ENCODE assay signal across 33 mouse cellular contexts in the genomic region with DNA sequence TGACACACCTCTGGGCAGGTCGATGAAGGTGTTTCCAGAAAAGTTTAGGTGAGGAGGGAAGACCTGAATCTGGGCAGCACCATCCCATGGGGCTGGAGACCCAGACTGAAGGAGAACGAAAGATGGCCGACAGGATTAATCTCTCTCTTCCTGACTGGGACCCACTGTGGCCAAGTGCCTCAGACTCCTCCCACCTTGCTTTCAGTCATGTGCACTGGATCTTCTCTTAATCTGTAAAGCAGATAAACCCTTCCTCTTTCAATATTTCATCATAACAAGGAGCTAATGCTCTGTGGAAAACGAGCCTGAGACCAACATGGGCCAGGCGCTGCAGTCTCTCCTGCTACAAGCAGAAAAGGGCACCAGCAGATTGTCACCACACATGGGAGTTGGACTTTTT. TPM values are rescaled to one million over a fixed set of nuclear protein-coding genes. Genes with fewer than 3 reads are reported as not detected.
DNase-seq lines count a peak whose midpoint lies in the region; ATAC-seq and TF ChIP-seq lines count a peak whose summit lies in the region.
"Had no signal": no experiment of that assay in that cellular context is flagged by ENCODE, and none has a peak within 500 bp of the region (broad histone marks: within the 10 kb centered on the region; RNA-seq: fewer than 3 reads in every experiment).

No protein-coding gene starts in this region.

- H3K36me3 ChIP-seq in MEL (ENCODE audit: control insufficient read depth in 1 of 2, insufficient read depth in 2 of 2, low read length in 2 of 2) = peaks cover 0 to 7% of the 10 kb centered on the region in 2 experiments; a peak in 2 of 4 replicates
- H3K36me3 ChIP-seq: embryonic facial prominence, embryonic 12.5 days; forebrain, embryonic 10.5 days; forebrain, embryonic 15.5 days; heart, embryonic 13.5 days; hindbrain, embryonic 10.5 days; hindbrain, embryonic 15.5 days; kidney, embryonic 15.5 days; limb, embryonic 12.5 days; midbrain, embryonic 10.5 days; midbrain, embryonic 15.5 days; neural tube, embryonic 12.5 days had no signal

- H3K27me3 ChIP-seq in MEL (ENCODE audit: control insufficient read depth in 1 of 2, insufficient read depth in 2 of 2, low read length in 2 of 2) = no peaks in the 10 kb centered on the region
- H3K27me3 ChIP-seq: embryonic facial prominence, embryonic 12.5 days; forebrain, embryonic 15.5 days; kidney, embryonic 15.5 days; limb, embryonic 12.5 days; midbrain, embryonic 15.5 days; neural tube, embryonic 12.5 days had no signal

- H3K27ac ChIP-seq in MEL (ENCODE audit: control insufficient read depth, low read depth, low read length) = peak overlapping the region; percentile 43
- H3K27ac ChIP-seq: embryonic facial prominence, embryonic 12.5 days; forebrain, embryonic 10.5 days; forebrain, embryonic 15.5 days; heart, embryonic 13.5 days; hindbrain, embryonic 10.5 days; hindbrain, embryonic 15.5 days; kidney, embryonic 15.5 days; layer of hippocampus, adult 2 months; left cerebral cortex, adult 2 months; limb, embryonic 12.5 days; macrophage; midbrain, embryonic 10.5 days; midbrain, embryonic 15.5 days; neural tube, embryonic 12.5 days; stomach, postnatal 0 days had no signal

- no peak for TF ChIP-seq POLR2A in MEL (IDR thresholded peaks at IDR 0.05; ENCODE audit: control insufficient read depth in 1 of 2, insufficient read depth in 1 of 2, low read depth in 1 of 2, low read length in 2 of 2, poor library complexity in 1 of 2)

- DNase-seq in 416B (ENCODE audit: low read depth) (peak; percentile 43), MEL (ENCODE audit: low read depth, low spot score) (peak; percentile 69)
- no peak for DNase-seq in embryo, embryonic 10.5 days (ENCODE audit: low spot score)
- DNase-seq in urinary bladder, postnatal 14 days (ENCODE audit: low spot score) = no peak
- DNase-seq: adrenal gland, postnatal 10 days; cerebellum, adult 11-12 months; cerebellum, postnatal 14 days; gastrocnemius, postnatal 25 days; heart, postnatal 14 days; liver, postnatal 0 days; right cerebral cortex, adult 18-20 months; thymus, adult 18-20 months; thymus, postnatal 25 days had no signal

- H3K9me3 ChIP-seq in MEL (replicated peaks; ENCODE audit: insufficient read depth, low read length) = no peaks in the 10 kb centered on the region
- H3K9me3 ChIP-seq: embryonic facial prominence, embryonic 12.5 days; forebrain, embryonic 10.5 days; forebrain, embryonic 15.5 days; G1E; heart, embryonic 13.5 days; hindbrain, embryonic 10.5 days; hindbrain, embryonic 15.5 days; kidney, embryonic 15.5 days; limb, embryonic 12.5 days; midbrain, embryonic 10.5 days; midbrain, embryonic 15.5 days; neural tube, embryonic 12.5 days had no signal

- peaks cover 2 to 6% of the 10 kb centered on the region in 2 experiments; a peak in 2 of 4 replicates for H3K4me1 ChIP-seq in MEL (ENCODE audit: control insufficient read depth in 1 of 2, insufficient read depth in 2 of 2, low read length in 2 of 2)
- H3K4me1 ChIP-seq: heart, embryonic 13.5 days; midbrain, embryonic 15.5 days; neural tube, embryonic 12.5 days had no signal

- H3K79me2 ChIP-seq in MEL (ENCODE audit: control insufficient read depth, insufficient read depth, low read length, poor library complexity) = no peaks in the 10 kb centered on the region

- TF ChIP-seq EP300 in MEL (IDR thresholded peaks at IDR 0.05; ENCODE audit: low read depth in 1 of 2, low read length in 2 of 2) = no peak

- TF ChIP-seq RAD21 in MEL (IDR thresholded peaks at IDR 0.05; ENCODE audit: low read depth, low read length) = no peak

- H3K9ac ChIP-seq in MEL (ENCODE audit: control insufficient read depth, low read depth, low read length, poor library complexity, severe bottlenecking) = peak overlapping the region; percentile 34
- H3K9ac ChIP-seq: embryonic facial prominence, embryonic 12.5 days; forebrain, embryonic 15.5 days; heart, embryonic 13.5 days; hindbrain, embryonic 15.5 days; kidney, embryonic 15.5 days; limb, embryonic 12.5 days; liver, postnatal 0 days; midbrain, embryonic 15.5 days; neural tube, embryonic 12.5 days had no signal

- TF ChIP-seq CTCF in MEL (IDR thresholded peaks at IDR 0.05 in 2 of 3, conservative IDR thresholded peaks at IDR 0.05 in 1 of 3; ENCODE audit: control insufficient read depth in 1 of 3, insufficient read depth in 1 of 3, low read depth in 2 of 3, low read length in 3 of 3, poor library complexity in 1 of 3, severe bottlenecking in 1 of 3) = no peak

- peak overlapping the region in 1 of 2 experiments; percentile 5; a peak in 1 of 4 replicates for H3K4me3 ChIP-seq in MEL (ENCODE audit: control insufficient read depth in 1 of 2, insufficient read depth in 1 of 2, low read depth in 2 of 2, low read length in 2 of 2)
- H3K4me3 ChIP-seq: embryonic facial prominence, embryonic 12.5 days; forebrain, embryonic 10.5 days; forebrain, embryonic 15.5 days; heart, embryonic 13.5 days; hindbrain, embryonic 10.5 days; hindbrain, embryonic 15.5 days; kidney, embryonic 15.5 days; layer of hippocampus, adult 2 months; left cerebral cortex, adult 2 months; limb, embryonic 12.5 days; midbrain, embryonic 10.5 days; midbrain, embryonic 15.5 days; neural tube, embryonic 12.5 days had no signal

- peak; percentile 98 for ATAC-seq in granulocyte monocyte progenitor cell, adult 5-6 weeks (replicated peaks; ENCODE audit: poor library complexity, severe bottlenecking)
- ATAC-seq in megakaryocyte, adult 5-6 weeks (ENCODE audit: poor library complexity, severe bottlenecking) = peak; percentile 97
- ATAC-seq in CD4-positive, CD25-positive, alpha-beta regulatory T cell, adult 4 months = no peak
- ATAC-seq: forebrain, embryonic 15.5 days; lung, postnatal 0 days; midbrain, embryonic 15.5 days had no signal

TF ChIP-seq in MEL, 35 proteins besides CTCF, POLR2A, EP300 and RAD21:
- TF ChIP-seq USF1 (IDR thresholded peaks at IDR 0.05; ENCODE audit: low read depth, low read length) (peak; percentile 66; the same call in 1 of the 2 replicates), ELF1 (IDR thresholded peaks at IDR 0.05; ENCODE audit: low read depth, low read length) (peak; percentile 17; the same call in 1 of the 2 replicates), MYC (IDR thresholded peaks at IDR 0.05; ENCODE audit: low read depth, low read length) (0 out of 2 replicates have a peak, but pooled peaks have one; percentile 40), BHLHE40 (IDR thresholded peaks at IDR 0.05; ENCODE audit: borderline replicate concordance, low read depth, low read length) (peak; percentile 76), NRF1 (IDR thresholded peaks at IDR 0.05; ENCODE audit: insufficient read depth, low read depth, low read length, poor library complexity, severe bottlenecking) (peak; percentile 16; the same call in 1 of the 2 replicates), POLR2AphosphoS2 (IDR thresholded peaks at IDR 0.05; ENCODE audit: low read length) (no peak), MEF2A (IDR thresholded peaks at IDR 0.05; ENCODE audit: extremely low read depth, insufficient replicate concordance, low read depth, low read length, poor library complexity, severe bottlenecking) (no peak)

RNA-seq across cellular contexts. Expression of a gene that starts 31.6 kb away (rescaled TPM):
- 16.8 and 17.8 TPM in 2 replicates for total RNA-seq in MEL (2012; rRNA removed)
- polyA plus RNA-seq in MEL (2012; ENCODE audit: insufficient read depth in 1 of 2, insufficient read length in 2 of 2, low read depth in 1 of 2, low replicate concordance in 2 of 2, missing spikeins in 1 of 2) = 10 to 100 TPM in 1 of 2 experiments, not detected in 1; 22.0 TPM
- 15.3 and 28.5 TPM in 2 replicates for total RNA-seq in granulocyte monocyte progenitor cell, adult 5-6 weeks (2014; fragmentation: Nextera tagmentation)
- total RNA-seq in granulocyte monocyte progenitor cell, adult 5-6 weeks (2017) = 10.4 and 26.5 TPM in 2 replicates
- 38.1 and 40.5 TPM in 2 replicates for total RNA-seq in megakaryocyte, adult 5-6 weeks (2015)
- total RNA-seq in megakaryocyte, adult 5-6 weeks (2017) = 35.8 and 36.3 TPM in 2 replicates
- 10 to 100 TPM; 19.0 to 33.0 TPM for polyA plus RNA-seq in CD4-positive, CD25-positive, alpha-beta regulatory T cell, adult 4 months (2017; shearing (Covaris generic))

RNA-seq across cellular contexts. Expression of a gene that starts 57.1 kb away (rescaled TPM):
- 2.4 and 2.5 TPM in 2 replicates for total RNA-seq in MEL (2012; rRNA removed)
- polyA plus RNA-seq in MEL (2012; ENCODE audit: insufficient read depth in 1 of 2, insufficient read length in 2 of 2, low read depth in 1 of 2, low replicate concordance in 2 of 2, missing spikeins in 1 of 2) = 1 to 10 TPM in 1 of 2 experiments, not detected in 1; 5.1 TPM
- 6.5 and 8.6 TPM in 2 replicates for total RNA-seq in granulocyte monocyte progenitor cell, adult 5-6 weeks (2014; fragmentation: Nextera tagmentation)
- total RNA-seq in granulocyte monocyte progenitor cell, adult 5-6 weeks (2017) = 10.3 and 11.5 TPM in 2 replicates
- total RNA-seq in megakaryocyte, adult 5-6 weeks (2015) = 1.6 and 3.1 TPM in 2 replicates
- total RNA-seq in megakaryocyte, adult 5-6 weeks (2017) = 2.7 and 3.0 TPM in 2 replicates
- polyA plus RNA-seq in CD4-positive, CD25-positive, alpha-beta regulatory T cell, adult 4 months (2017; shearing (Covaris generic)) = 1 to 10 TPM; 3.1 to 7.1 TPM

Comparison
In these comparisons a context has a peak if more than half of its experiments do, and no peak if none do; other contexts are left out.
1. DNase-seq: peak in 416B (single experiment) and MEL (single experiment); none in embryo, embryonic 10.5 days (single experiment) and urinary bladder, postnatal 14 days (single experiment).